Mouse (Mus musculus) limb, embryonic 14.5 days (tissue): ENCODE measurements at regions not wholly inside any gene's neighbourhood (a gene's known extent, or its start where the extent isn't known, plus 50 kb on each side); places are given as distances from the start of the nearest gene placed in this dataset.
A peak's percentile ranks its signal among the peaks of the same experiment; 100 is the strongest.

Source experiments
- ATAC-seq: fragments of 200-750 bp; cut with Nextera tagmentation; 2 replicates; pipeline ENCODE4 v1.8.0; 2017; ENCODE audit warnings: low read depth, moderate number of reproducible peaks, moderate TSS enrichment; ENCODE audit not compliant: low FRiP score
- DNase-seq: peaks from one replicate; pipeline ENCODE4 v3.0.0-alpha.2; 2015; ENCODE audit warnings: low spot score
- H3K27ac ChIP-seq: fragments of 300-500 bp; sonication (generic); replicated peaks from 2 replicates; pipeline ENCODE4 v1.5.1; 2014; ENCODE audit warnings: low read depth, mild to moderate bottlenecking, low read length, moderate library complexity, mixed read lengths
- H3K27me3 ChIP-seq: fragments of 300-500 bp; sonication (generic); 2 replicates; pipeline ENCODE4 v1.6.1; 2014; ENCODE audit warnings: low read length, mixed read lengths; ENCODE audit not compliant: control insufficient read depth, insufficient read depth
- H3K36me3 ChIP-seq: fragments of 300-500 bp; sonication (generic); 2 replicates; pipeline ENCODE4 v1.6.1; 2014; ENCODE audit warnings: mild to moderate bottlenecking, low read length, moderate library complexity, mixed read lengths; ENCODE audit not compliant: control insufficient read depth, insufficient read depth
- H3K4me1 ChIP-seq: fragments of 300-500 bp; sonication (generic); 2 replicates; pipeline ENCODE4 v1.6.1; 2014; ENCODE audit warnings: antibody characterized with exemption, low read length, mixed read lengths; ENCODE audit not compliant: control insufficient read depth, insufficient read depth
- H3K4me2 ChIP-seq: fragments of 300-500 bp; sonication (generic); replicated peaks from 2 replicates; pipeline ENCODE4 v1.6.1; 2014; ENCODE audit warnings: low read depth, mild to moderate bottlenecking, low read length, moderate library complexity; ENCODE audit not compliant: severe bottlenecking
- H3K4me3 ChIP-seq: fragments of 300-500 bp; sonication (generic); replicated peaks from 2 replicates; pipeline ENCODE4 v1.5.1; 2014; ENCODE audit warnings: low read length
- H3K9ac ChIP-seq: fragments of 300-500 bp; sonication (generic); 2 replicates; pipeline ENCODE4 v1.6.1; 2014; ENCODE audit warnings: mild to moderate bottlenecking, low read depth, low read length, moderate library complexity; ENCODE audit not compliant: severe bottlenecking
- H3K9me3 ChIP-seq: fragments of 300-500 bp; sonication (generic); 2 replicates; pipeline ENCODE4 v1.6.1; 2016; ENCODE audit warnings: low read length; ENCODE audit not compliant: control insufficient read depth
- POLR2A ChIP-seq: fragments of 200-500 bp; IDR thresholded peaks from 2 replicates; pipeline ENCODE4 v1.8.0; 2012; ENCODE audit warnings: inconsistent platforms, mild to moderate bottlenecking, moderate library complexity, borderline replicate concordance; ENCODE audit not compliant: insufficient read depth, insufficient read length; ENCODE audit errors: extremely low read depth
- WGBS: fragments of 180-500 bp; shearing (Covaris S2); extraction: QIAGEN DNeasy Blood & Tissue Kit; methylation state at CpG from one replicate; pipeline ENCODE4 v1.1.7; 2014; 5-methylcytosine and 5-hydroxymethylcytosine counted together

DNA sequence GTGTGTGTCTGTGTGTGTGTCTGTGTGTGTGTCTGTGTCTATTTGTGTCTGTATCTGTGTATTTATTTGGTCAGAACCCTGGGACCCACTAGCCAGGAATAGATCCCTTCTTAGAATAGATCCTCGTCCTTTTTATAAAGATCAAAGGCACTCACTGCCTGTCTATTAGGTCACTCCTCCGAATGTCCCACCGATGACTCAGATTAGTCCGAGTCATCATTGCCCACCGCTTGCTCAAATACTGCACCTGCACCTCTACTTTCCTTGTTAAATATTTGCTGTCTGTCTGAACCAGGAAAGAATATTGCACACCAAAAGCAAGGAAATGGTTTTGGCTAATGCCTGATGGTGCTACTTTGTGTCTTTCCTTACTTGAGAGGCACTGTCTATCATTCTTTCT is 112.7 kb downstream of the Mreg start:
- no peak for DNase-seq
- H3K27ac ChIP-seq, result no peak overlapping the region

DNA sequence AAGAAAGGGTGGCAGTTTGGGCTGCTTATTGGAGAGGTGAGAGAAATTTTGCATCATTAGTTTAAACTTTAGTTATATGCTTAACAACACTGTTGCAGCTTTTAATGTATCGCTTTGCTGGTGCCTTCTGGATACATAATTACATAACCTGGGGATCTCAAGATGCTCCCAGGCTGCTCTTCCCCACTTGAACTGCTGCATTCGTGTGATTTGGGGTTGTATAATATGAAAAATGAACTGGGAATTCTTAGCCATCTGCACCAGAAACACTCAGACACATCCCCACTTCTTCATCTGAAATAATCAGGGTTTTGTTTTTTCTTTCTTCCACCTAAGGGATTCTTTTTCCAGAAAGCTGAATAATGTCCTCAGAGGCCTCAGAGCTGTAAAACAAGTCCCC is 120.8 kb downstream of the Mreg start:
- WGBS, result 71% methylated on average over 2 of the region's 2 CpGs
- no peak overlapping the region for H3K4me2 ChIP-seq
- no peak for ATAC-seq
- H3K27ac ChIP-seq, result no peak overlapping the region
- no peak overlapping the region for H3K9ac ChIP-seq
- H3K9me3 ChIP-seq, result no peaks in the 10 kb centered on the region
- H3K27me3 ChIP-seq, result no peaks in the 10 kb centered on the region
- no peaks in the 10 kb centered on the region for H3K4me1 ChIP-seq
- H3K4me3 ChIP-seq, result no peak overlapping the region
- DNase-seq, result no peak
- H3K36me3 ChIP-seq, result no peaks in the 10 kb centered on the region
- no peak for TF ChIP-seq POLR2A

More for the DNA sequence above, 112.7 kb downstream of the Mreg start:
- Histone ChIP-seq H3K9me3 (no peaks in the 10 kb centered on the region), H3K36me3 (no peaks in the 10 kb centered on the region), H3K4me3 (no peak overlapping the region), H3K9ac (no peak overlapping the region), H3K27me3 (no peaks in the 10 kb centered on the region), H3K4me2 (no peak overlapping the region), H3K4me1 (no peaks in the 10 kb centered on the region; the same call in 1 of the 2 replicates)
- no peak for TF ChIP-seq POLR2A
- ATAC-seq, result no peak
- 79% methylated on average over 5 of the region's 5 CpGs for WGBS

DNA sequence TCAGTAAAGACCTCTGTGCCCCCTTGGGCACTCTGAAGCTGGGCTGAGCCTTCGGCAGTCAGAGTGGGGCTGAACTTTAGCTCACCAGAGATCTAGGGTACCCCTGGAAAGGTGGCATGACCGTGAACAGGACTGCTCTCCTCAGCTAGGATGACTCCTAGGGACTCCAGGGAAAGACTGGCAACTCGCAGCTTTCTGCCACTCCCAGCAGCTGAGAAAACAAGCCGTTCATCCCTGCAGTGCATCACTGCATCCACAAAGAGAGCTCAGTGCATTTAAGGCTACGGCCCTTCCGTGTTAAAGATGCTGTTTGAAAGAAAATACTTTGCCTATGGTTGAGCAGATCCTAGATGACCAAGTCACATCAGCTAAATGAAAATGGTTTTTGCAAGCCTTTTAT is 126.4 kb downstream of the Mreg start:
- H3K27ac ChIP-seq, result no peak overlapping the region
- no peak for ATAC-seq
- H3K36me3 ChIP-seq, result no peaks in the 10 kb centered on the region
- 62% methylated on average over 6 of the region's 6 CpGs for WGBS
- no peak for TF ChIP-seq POLR2A
- H3K4me3 ChIP-seq, result no peak overlapping the region
- H3K9me3 ChIP-seq, result no peaks in the 10 kb centered on the region
- H3K27me3 ChIP-seq, result no peaks in the 10 kb centered on the region
- no peak overlapping the region for H3K4me2 ChIP-seq
- no peaks in the 10 kb centered on the region for H3K4me1 ChIP-seq
- H3K9ac ChIP-seq, result no peak overlapping the region
- DNase-seq, result no peak

DNA sequence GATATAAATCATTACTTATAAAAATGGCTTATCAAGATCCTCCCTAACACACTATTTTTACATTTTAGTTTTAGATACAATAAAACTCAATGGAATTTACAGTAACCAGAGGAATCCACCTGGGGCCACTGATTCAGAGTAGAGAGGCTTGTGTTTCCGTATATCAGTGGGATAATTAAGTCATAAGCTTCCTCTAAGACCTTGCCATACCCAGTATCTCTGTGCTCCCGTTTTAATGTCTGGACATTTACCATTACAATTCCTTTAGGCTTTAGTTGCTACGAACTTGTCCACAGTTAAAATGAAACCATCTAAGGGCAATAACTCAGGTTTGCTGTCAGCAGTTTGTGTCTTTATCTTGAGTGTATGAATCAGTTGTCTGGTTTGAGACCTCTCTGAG is 127.9 kb downstream of the Mreg start:
- Histone ChIP-seq H3K27me3 (no peaks in the 10 kb centered on the region), H3K4me1 (no peaks in the 10 kb centered on the region), H3K9ac (no peak overlapping the region), H3K27ac (0 out of 2 replicates have a peak overlapping the region, but pooled peaks have one; percentile 13), H3K4me3 (no peak overlapping the region), H3K36me3 (no peaks in the 10 kb centered on the region), H3K9me3 (no peaks in the 10 kb centered on the region), H3K4me2 (no peak overlapping the region)
- DNase-seq (peak; percentile 21), ATAC-seq (peak; percentile 55; the same call in 1 of the 2 replicates)
- WGBS, result 42% methylated on average over 3 of the region's 3 CpGs
- TF ChIP-seq POLR2A, result no peak

DNA sequence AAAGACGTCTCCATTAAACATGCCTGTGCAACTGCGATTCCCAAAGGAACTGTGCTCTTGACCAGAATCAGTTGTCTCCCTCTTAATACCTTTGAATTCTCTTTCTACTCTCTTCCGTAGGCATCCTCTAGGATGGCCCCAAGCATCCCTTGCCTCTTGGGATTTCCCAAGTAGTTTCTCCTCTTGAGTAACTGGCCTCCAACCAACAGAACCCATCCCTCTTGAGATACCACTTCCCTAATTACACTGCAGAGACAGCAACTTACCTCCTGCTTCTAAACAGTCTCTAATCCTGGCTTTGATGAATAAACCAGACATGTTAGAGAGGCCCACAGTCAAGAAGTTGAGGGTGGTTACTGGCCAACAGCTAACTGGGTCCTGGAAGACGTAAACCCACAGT is 129.7 kb downstream of the Mreg start:
- TF ChIP-seq POLR2A, result no peak

DNA sequence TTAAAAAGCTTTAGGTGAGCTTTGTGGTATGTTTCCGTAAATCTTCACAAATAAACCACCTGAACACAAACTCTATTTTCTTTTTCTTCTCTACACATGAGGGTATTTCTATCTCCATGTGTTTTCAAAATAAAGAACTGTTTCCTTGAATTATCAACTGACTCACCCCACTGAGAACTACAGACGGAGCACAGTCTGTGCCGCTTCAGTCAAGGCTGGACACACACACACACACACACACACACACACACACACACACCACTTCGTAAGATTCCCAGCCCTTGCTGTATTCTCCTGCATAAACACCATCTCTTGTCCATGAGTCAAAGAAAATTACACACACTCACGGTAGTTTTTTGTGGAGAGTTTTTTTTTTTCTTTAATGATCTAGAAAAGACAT is 130.3 kb downstream of the Mreg start:
- DNase-seq, result no peak
- H3K36me3 ChIP-seq, result no peaks in the 10 kb centered on the region
- WGBS, result 62% methylated on average over 5 of the region's 5 CpGs
- no peak for ATAC-seq
- no peaks in the 10 kb centered on the region for H3K9me3 ChIP-seq
- H3K27me3 ChIP-seq, result no peaks in the 10 kb centered on the region
- TF ChIP-seq POLR2A, result no peak
- no peak overlapping the region for H3K9ac ChIP-seq
- H3K4me3 ChIP-seq, result no peak overlapping the region
- no peaks in the 10 kb centered on the region for H3K4me1 ChIP-seq
- no peak overlapping the region for H3K27ac ChIP-seq
- no peak overlapping the region for H3K4me2 ChIP-seq

More for the DNA sequence above, 129.7 kb downstream of the Mreg start:
- Histone ChIP-seq H3K4me1 (no peaks in the 10 kb centered on the region), H3K4me2 (no peak overlapping the region), H3K9ac (no peak overlapping the region), H3K36me3 (no peaks in the 10 kb centered on the region), H3K4me3 (no peak overlapping the region), H3K27ac (no peak overlapping the region), H3K9me3 (no peaks in the 10 kb centered on the region), H3K27me3 (no peaks in the 10 kb centered on the region)
- WGBS, result 79% methylated on average over 4 of the region's 4 CpGs
- DNase-seq (no peak), ATAC-seq (no peak)
